Mouse (Mus musculus) ES-Bruce4 (cell line): ENCODE data around the gene Hs1bp3.

Source experiments
- CTCF ChIP-seq: IDR thresholded peaks from one replicate; pipeline ENCODE4 v1.8.1; 2011; ENCODE audit warnings: low read depth, low read length
- EP300 ChIP-seq: IDR thresholded peaks from 2 replicates; pipeline ENCODE4 v1.6.1; 2011; ENCODE audit warnings: low read depth, low read length; ENCODE audit not compliant: insufficient read depth
- POLR2A ChIP-seq: IDR thresholded peaks from one replicate; pipeline ENCODE4 v1.8.1; 2011; ENCODE audit warnings: low read length; ENCODE audit not compliant: insufficient read depth

GRCm38 (mm10) chr12:8300111-8300480 lies 13.1 kb upstream of the Hs1bp3 start:
- TF ChIP-seq POLR2A (no peak), CTCF (no peak), EP300 (no peak)
